Mouse (Mus musculus) frontal cortex, postnatal 25 days (tissue): ENCODE results near the gene Nek1.

ENCODE experiments used
- DNase-seq, 2 experiments: peaks; one replicate each; pipeline ENCODE4 v3.0.0; 2022; ENCODE audit warnings: low spot score in 2 of 2

Gene Nek1

GRCm38 (mm10) chr8:61158540-61158939 lies 165.5 kb downstream of the Nek1 start:
- DNase-seq, result no peak

GRCm38 (mm10) chr8:61161461-61162185 lies 168.6 kb downstream of the Nek1 start:
- no peak for DNase-seq

- DNase-seq, result no peak
Measured at GRCm38 (mm10) chr8:61162186-61162566, 169.2 kb downstream of the Nek1 start.

GRCm38 (mm10) chr8:61171546-61171945 lies 178.6 kb downstream of the Nek1 start:
- no peak for DNase-seq

- no peak for DNase-seq
Measured at GRCm38 (mm10) chr8:61173921-61174492, 181.0 kb downstream of the Nek1 start.

- no peak for DNase-seq
Measured at GRCm38 (mm10) chr8:61175876-61176275, 182.9 kb downstream of the Nek1 start.

- DNase-seq, result no peak
Measured at GRCm38 (mm10) chr8:61177680-61178593, 184.9 kb downstream of the Nek1 start.

- DNase-seq, result no peak
Measured at GRCm38 (mm10) chr8:61178594-61179140, 185.7 kb downstream of the Nek1 start.
